Mouse (Mus musculus) lung, adult 2 months (tissue): ENCODE measurements around the gene Adcy4.

Source experiments
- CTCF ChIP-seq: fragments of 200-500 bp; IDR thresholded peaks from 2 replicates; pipeline ENCODE4 v1.5.1; 2011; ENCODE audit warnings: mild to moderate bottlenecking, low read length, control low read depth; ENCODE audit not compliant: insufficient read depth
- POLR2A ChIP-seq: fragments of 200-500 bp; IDR thresholded peaks from 2 replicates; pipeline ENCODE4 v1.6.1; 2011; ENCODE audit warnings: low read depth, mild to moderate bottlenecking, control low read depth, low read length, borderline replicate concordance; ENCODE audit errors: extremely low read depth

GRCm38 (mm10) chr14:55757566-55757965 lies 26.3 kb downstream of the Adcy4 start:
- TF ChIP-seq CTCF (no peak), POLR2A (no peak)
